ENCODE assay signal across 8 mouse cellular contexts in genomic region chr14:118635493-118636183, GRCm38 (mm10).
DNase-seq lines count a peak whose midpoint lies in the region; ATAC-seq and TF ChIP-seq lines count a peak whose summit lies in the region.
"Had no signal": no experiment of that assay in that cellular context is flagged by ENCODE, and none has a peak within 500 bp of the region (broad histone marks: within the 10 kb centered on the region; RNA-seq: fewer than 3 reads in every experiment).

No protein-coding gene starts in this region.

- TF ChIP-seq CTCF in Patski (IDR thresholded peaks at IDR 0.05) = no peak
- TF ChIP-seq CTCF in gastrocnemius, adult 2 months (IDR thresholded peaks at IDR 0.05) = no peak

- intact Hi-C loops in gastrocnemius, adult 2 months (cut with DNase I) = loop anchor here (2.0 to 5.0 kb wide), 2 partner anchors 42 to 71 kb away; partner anchors contain the start of gene Abcc4

- peak; percentile 96 for DNase-seq in Patski (ENCODE audit: low read depth, low spot score)
- DNase-seq in adrenal gland, postnatal 4 days (ENCODE audit: low spot score in 2 of 2) = peak; percentile 27 to 43
- DNase-seq in gastrocnemius, adult 2 months = peak; percentile 92
- DNase-seq in hindbrain, embryonic 14.5 days (ENCODE audit: low spot score) = peak; percentile 66
- DNase-seq in layer of hippocampus, postnatal 36 days = peak; percentile 43 to 49
- no peak for DNase-seq in thymus, postnatal 0 days (ENCODE audit: low spot score)

- H3K4me3 ChIP-seq in gastrocnemius, adult 2 months = peak overlapping the region; percentile 61
- no peak overlapping the region for H3K4me3 ChIP-seq in hindbrain, embryonic 14.5 days (replicated peaks; ENCODE audit: low read length)
- no peak overlapping the region for H3K4me3 ChIP-seq in midbrain, embryonic 16.5 days (ENCODE audit: low read depth, low read length)
- H3K4me3 ChIP-seq: embryonic facial prominence, embryonic 12.5 days had no signal

- 55% methylated on average over 15 of the region's 15 CpGs for WGBS in hindbrain, embryonic 14.5 days
- WGBS in midbrain, embryonic 16.5 days = 63% methylated on average over 15 of the region's 15 CpGs

- POLR2A ChIA-PET in Patski (lab: Charles Lee) = no interaction called here

- H3K9me3 ChIP-seq in hindbrain, embryonic 14.5 days (ENCODE audit: control insufficient read depth, low read length) = no peaks in the 10 kb centered on the region
- H3K9me3 ChIP-seq in midbrain, embryonic 16.5 days (replicated peaks; ENCODE audit: control insufficient read depth, low read length, poor library complexity, severe bottlenecking) = no peaks in the 10 kb centered on the region
- H3K9me3 ChIP-seq: embryonic facial prominence, embryonic 12.5 days had no signal

- no peaks in the 10 kb centered on the region for H3K4me1 ChIP-seq in hindbrain, embryonic 14.5 days (replicated peaks; ENCODE audit: control insufficient read depth, insufficient read depth, low read length)
- no peaks in the 10 kb centered on the region for H3K4me1 ChIP-seq in midbrain, embryonic 16.5 days (ENCODE audit: control insufficient read depth, insufficient read depth, low read length)
- H3K4me1 ChIP-seq: embryonic facial prominence, embryonic 12.5 days had no signal

- CTCF ChIA-PET in Patski (lab: Charles Lee) = interaction anchor here (0.7 to 1.2 kb wide), 4 partner anchors 12 to 132 kb away, joined by 3 to 4 read pairs (median 4); no protein-coding TSS in a partner anchor

- in situ Hi-C loops in Patski (cut with MboI; ENCODE audit: low pct_unique_long_range_greater_than_20kb) = loop anchor here (5.0 kb wide), 1 partner anchor 67 kb away; no protein-coding TSS in a partner anchor

- H3K27me3 ChIP-seq in Patski = no peaks in the 10 kb centered on the region
- no peaks in the 10 kb centered on the region for H3K27me3 ChIP-seq in hindbrain, embryonic 14.5 days (ENCODE audit: control insufficient read depth, insufficient read depth, low read length)
- no peaks in the 10 kb centered on the region for H3K27me3 ChIP-seq in midbrain, embryonic 16.5 days (ENCODE audit: control insufficient read depth, insufficient read depth, low read depth, low read length)
- H3K27me3 ChIP-seq: embryonic facial prominence, embryonic 12.5 days had no signal

- peak; percentile 89 for ATAC-seq in Patski
- peak; percentile 85 for ATAC-seq in hindbrain, embryonic 14.5 days (ENCODE audit: low FRiP score)
- peak; percentile 71; the same call in 1 of the 2 replicates for ATAC-seq in midbrain, embryonic 16.5 days

- peak overlapping the region; percentile 88 for H3K27ac ChIP-seq in gastrocnemius, adult 2 months
- H3K27ac ChIP-seq in hindbrain, embryonic 14.5 days = no peak overlapping the region; the same call in 1 of the 2 replicates
- no peak overlapping the region for H3K27ac ChIP-seq in midbrain, embryonic 16.5 days (ENCODE audit: low read length)
- H3K27ac ChIP-seq: embryonic facial prominence, embryonic 12.5 days had no signal

- no peak overlapping the region for H3K9ac ChIP-seq in hindbrain, embryonic 14.5 days
- no peak overlapping the region for H3K9ac ChIP-seq in midbrain, embryonic 16.5 days (ENCODE audit: low read depth, low read length)
- H3K9ac ChIP-seq: embryonic facial prominence, embryonic 12.5 days had no signal

- no peak overlapping the region for H3K4me2 ChIP-seq in hindbrain, embryonic 14.5 days (replicated peaks)
- H3K4me2 ChIP-seq in midbrain, embryonic 16.5 days (ENCODE audit: low read length) = no peak overlapping the region
- H3K4me2 ChIP-seq: embryonic facial prominence, embryonic 12.5 days had no signal

- no peaks in the 10 kb centered on the region for H3K36me3 ChIP-seq in hindbrain, embryonic 14.5 days (replicated peaks; ENCODE audit: control insufficient read depth, insufficient read depth)
- H3K36me3 ChIP-seq in midbrain, embryonic 16.5 days (ENCODE audit: control insufficient read depth, insufficient read depth, low read length) = no peaks in the 10 kb centered on the region
- H3K36me3 ChIP-seq: embryonic facial prominence, embryonic 12.5 days had no signal
